Mouse (Mus musculus) kidney, postnatal 14 days (tissue): ENCODE measurements around the gene Tmem132b.

Source experiments
- DNase-seq: peaks from one replicate; pipeline ENCODE4 v3.0.0; 2022; ENCODE audit warnings: mixed read lengths

Tmem132b gene

GRCm38 (mm10) chr5:125583298-125583697 is 51.7 kb downstream of the Tmem132b start:
- no peak for DNase-seq

- no peak for DNase-seq
These were observed 52.3 kb downstream of the Tmem132b start for GRCm38 (mm10) chr5:125583836-125584235.

GRCm38 (mm10) chr5:125585211-125585610 is 53.6 kb downstream of the Tmem132b start:
- no peak for DNase-seq

GRCm38 (mm10) chr5:125588203-125588602 is 56.6 kb downstream of the Tmem132b start:
- DNase-seq, result no peak

- peak; percentile 26 for DNase-seq
These were observed 57.5 kb downstream of the Tmem132b start for GRCm38 (mm10) chr5:125588876-125589667.

GRCm38 (mm10) chr5:125598056-125598455 is 66.5 kb downstream of the Tmem132b start:
- peak; percentile 23 for DNase-seq

- DNase-seq, result peak; percentile 12
These were observed 75.6 kb downstream of the Tmem132b start for GRCm38 (mm10) chr5:125607146-125607545.

GRCm38 (mm10) chr5:125609968-125610367 is 78.4 kb downstream of the Tmem132b start:
- no peak for DNase-seq

GRCm38 (mm10) chr5:125612460-125612859 is 80.9 kb downstream of the Tmem132b start:
- DNase-seq, result no peak

GRCm38 (mm10) chr5:125613136-125613535 is 81.6 kb downstream of the Tmem132b start:
- no peak for DNase-seq

- DNase-seq, result no peak
These were observed 82.8 kb downstream of the Tmem132b start for GRCm38 (mm10) chr5:125614348-125614747.

GRCm38 (mm10) chr5:125617050-125617449 is 85.5 kb downstream of the Tmem132b start:
- DNase-seq, result no peak

- DNase-seq, result no peak
These were observed 96.3 kb downstream of the Tmem132b start for GRCm38 (mm10) chr5:125627816-125628348.

- no peak for DNase-seq
These were observed 103.1 kb downstream of the Tmem132b start for GRCm38 (mm10) chr5:125634666-125635065.

- DNase-seq, result no peak
These were observed 109.4 kb downstream of the Tmem132b start for GRCm38 (mm10) chr5:125640966-125641365.

- DNase-seq, result no peak
These were observed 110.1 kb downstream of the Tmem132b start for GRCm38 (mm10) chr5:125641531-125642147.

- no peak for DNase-seq
These were observed 116.7 kb downstream of the Tmem132b start for GRCm38 (mm10) chr5:125648236-125648635.

GRCm38 (mm10) chr5:125649982-125650381 is 118.4 kb downstream of the Tmem132b start:
- no peak for DNase-seq

- DNase-seq, result no peak
These were observed 126.5 kb downstream of the Tmem132b start for GRCm38 (mm10) chr5:125658101-125658500.

- no peak for DNase-seq
These were observed 127.6 kb downstream of the Tmem132b start for GRCm38 (mm10) chr5:125658959-125659749.

GRCm38 (mm10) chr5:125675623-125676022 is 144.0 kb downstream of the Tmem132b start:
- DNase-seq, result no peak

GRCm38 (mm10) chr5:125676025-125676623 is 144.6 kb downstream of the Tmem132b start:
- no peak for DNase-seq

- no peak for DNase-seq
These were observed 149.3 kb downstream of the Tmem132b start for GRCm38 (mm10) chr5:125680889-125681288.
